Comparison of ENCODE assay signal across 8 mouse cellular contexts in the genomic region with DNA sequence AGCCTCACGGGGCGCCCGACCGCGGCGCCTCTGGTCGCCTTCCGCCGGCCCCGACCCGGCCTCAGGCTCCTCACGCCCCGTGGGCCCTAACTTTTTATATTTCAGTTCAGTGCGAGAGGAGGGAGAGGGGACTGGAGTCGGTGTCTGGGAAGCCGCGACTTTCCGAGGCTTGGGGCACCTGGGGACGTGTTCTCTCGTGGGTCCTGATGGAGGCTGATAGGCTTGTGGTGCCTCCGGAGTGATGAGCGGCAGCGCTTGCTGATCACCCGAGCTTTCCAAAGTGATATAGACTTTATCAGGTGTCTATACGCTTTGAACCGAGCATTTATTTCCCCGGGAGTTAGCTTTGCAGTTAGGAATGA. TPM values are rescaled to one million over a fixed set of nuclear protein-coding genes. Genes with fewer than 3 reads are reported as not detected.
A peak's percentile ranks its signal among the peaks of the same experiment; 100 is the strongest.
DNase-seq lines count a peak whose midpoint lies in the region; ATAC-seq and TF ChIP-seq lines count a peak whose summit lies in the region.

No protein-coding gene starts in this region.

- no peaks in the 10 kb centered on the region for H3K27me3 ChIP-seq in heart, postnatal 0 days (ENCODE audit: control insufficient read depth, insufficient read depth, low read length)
- no peaks in the 10 kb centered on the region for H3K27me3 ChIP-seq in MEL (ENCODE audit: control insufficient read depth in 1 of 2, insufficient read depth in 2 of 2, low read length in 2 of 2)
- no peaks in the 10 kb centered on the region for H3K27me3 ChIP-seq in hindbrain, embryonic 10.5 days (ENCODE audit: insufficient read depth, poor library complexity, severe bottlenecking)

- TF ChIP-seq CTCF in heart, postnatal 0 days (IDR thresholded peaks at IDR 0.05; ENCODE audit: low read depth): no peak
- TF ChIP-seq CTCF in MEL (IDR thresholded peaks at IDR 0.05 in 2 of 3, conservative IDR thresholded peaks at IDR 0.05 in 1 of 3; ENCODE audit: control insufficient read depth in 1 of 3, insufficient read depth in 1 of 3, low read depth in 2 of 3, low read length in 3 of 3, poor library complexity in 1 of 3, severe bottlenecking in 1 of 3): no peak

- under 1% methylated on average over 27 of the region's 27 CpGs for WGBS in heart, postnatal 0 days
- WGBS in hindbrain, embryonic 10.5 days: under 1% methylated on average over 27 of the region's 27 CpGs

- ATAC-seq in heart, postnatal 0 days (ENCODE audit: insufficient read depth, low read depth): no peak
- peak; percentile 17 for ATAC-seq in megakaryocyte, adult 5-6 weeks (ENCODE audit: poor library complexity, severe bottlenecking)

- H3K4me1 ChIP-seq in heart, postnatal 0 days (ENCODE audit: control insufficient read depth, insufficient read depth): peaks cover 6% of the 10 kb centered on the region
- peaks cover 21 to 22% of the 10 kb centered on the region in 2 experiments for H3K4me1 ChIP-seq in MEL (ENCODE audit: control insufficient read depth in 1 of 2, insufficient read depth in 2 of 2, low read length in 2 of 2)
- peaks cover 32% of the 10 kb centered on the region for H3K4me1 ChIP-seq in hindbrain, embryonic 10.5 days (replicated peaks)

- peaks cover 13% of the 10 kb centered on the region for H3K79me2 ChIP-seq in MEL (ENCODE audit: control insufficient read depth, insufficient read depth, low read length, poor library complexity)

- DNase-seq in heart, postnatal 0 days (ENCODE audit: low spot score): no peak
- DNase-seq in heart, postnatal 10 days: no peak
- peak; percentile 55 for DNase-seq in MEL (ENCODE audit: low read depth, low spot score)
- DNase-seq in hindbrain, embryonic 10.5 days (ENCODE audit: low spot score): no peak
- DNase-seq in ovary, adult 18-20 months (ENCODE audit: low spot score): no peak
- DNase-seq in adrenal gland, adult (ENCODE audit: inconsistent age in 2 of 2, low spot score in 1 of 2): no peak
- DNase-seq in frontal cortex, postnatal 10 days (ENCODE audit: low spot score in 2 of 2): no peak

- no peak for TF ChIP-seq RAD21 in MEL (IDR thresholded peaks at IDR 0.05; ENCODE audit: low read depth, low read length)

- TF ChIP-seq POLR2A in MEL (IDR thresholded peaks at IDR 0.05; ENCODE audit: control insufficient read depth in 1 of 2, insufficient read depth in 1 of 2, low read depth in 1 of 2, low read length in 2 of 2, poor library complexity in 1 of 2): peak; percentile 2 to 44; a peak in 1 of 4 replicates

- peak overlapping the region; percentile 89 for H3K27ac ChIP-seq in heart, postnatal 0 days (ENCODE audit: low read depth)
- H3K27ac ChIP-seq in MEL (ENCODE audit: control insufficient read depth, low read depth, low read length): peak overlapping the region; percentile 56
- peak overlapping the region; percentile 97 for H3K27ac ChIP-seq in hindbrain, embryonic 10.5 days

- intact Hi-C loops in heart, postnatal 10 days (cut with DNase I): no loop called here

- peak overlapping the region; percentile 96 for H3K4me3 ChIP-seq in heart, postnatal 0 days (ENCODE audit: low read depth, low read length)
- H3K4me3 ChIP-seq in MEL (ENCODE audit: control insufficient read depth in 1 of 2, insufficient read depth in 1 of 2, low read depth in 2 of 2, low read length in 2 of 2): peak overlapping the region; percentile 88 to 92
- peak overlapping the region; percentile 95 for H3K4me3 ChIP-seq in hindbrain, embryonic 10.5 days

- peak overlapping the region; percentile 80 for H3K4me2 ChIP-seq in heart, postnatal 0 days (ENCODE audit: low read depth, low read length)

- TF ChIP-seq EP300 in heart, postnatal 0 days (IDR thresholded peaks at IDR 0.05; ENCODE audit: low read depth): no peak
- no peak for TF ChIP-seq EP300 in MEL (IDR thresholded peaks at IDR 0.05; ENCODE audit: low read depth in 1 of 2, low read length in 2 of 2)

- H3K9me3 ChIP-seq in heart, postnatal 0 days (replicated peaks; ENCODE audit: control insufficient read depth, low read length): 0 out of 2 replicates have a peak, but pooled peaks cover 3% of the 10 kb centered on the region
- H3K9me3 ChIP-seq in MEL (replicated peaks; ENCODE audit: insufficient read depth, low read length): no peaks in the 10 kb centered on the region
- no peaks in the 10 kb centered on the region for H3K9me3 ChIP-seq in hindbrain, embryonic 10.5 days

- H3K36me3 ChIP-seq in heart, postnatal 0 days (replicated peaks; ENCODE audit: control insufficient read depth, insufficient read depth, low read length): no peaks in the 10 kb centered on the region
- H3K36me3 ChIP-seq in MEL (ENCODE audit: control insufficient read depth in 1 of 2, insufficient read depth in 2 of 2, low read length in 2 of 2): peaks cover 0 to 22% of the 10 kb centered on the region in 2 experiments; a peak in 2 of 4 replicates
- no peaks in the 10 kb centered on the region for H3K36me3 ChIP-seq in hindbrain, embryonic 10.5 days

- H3K9ac ChIP-seq in heart, postnatal 0 days (replicated peaks; ENCODE audit: low read depth, low read length): peak overlapping the region; percentile 79
- peak overlapping the region; percentile 98 for H3K9ac ChIP-seq in MEL (ENCODE audit: control insufficient read depth, low read depth, low read length, poor library complexity, severe bottlenecking)

TF ChIP-seq in MEL, 35 proteins besides CTCF, POLR2A, EP300 and RAD21:
- TF ChIP-seq ZNF384 (IDR thresholded peaks at IDR 0.05; ENCODE audit: low read depth, low read length): no peak
- no peak for TF ChIP-seq MEF2A (IDR thresholded peaks at IDR 0.05; ENCODE audit: extremely low read depth, insufficient replicate concordance, low read depth, low read length, poor library complexity, severe bottlenecking)

RNA-seq across cellular contexts. Expression of gene Dis3l2, which starts 0.3 kb away (rescaled TPM):
- 11.2 and 15.7 TPM in 2 replicates for total RNA-seq in heart, postnatal 0 days (2014; rRNA removed; ENCODE audit: low replicate concordance)
- 12.1 TPM in 2 replicates for polyA plus RNA-seq in heart, postnatal 0 days (2015; fragmentation: Nextera tagmentation; extraction: Ambion mirVana)
- total RNA-seq in heart, postnatal 10 days (2021): 10 to 100 TPM; 16.0 TPM
- 17.3 and 17.9 TPM in 2 replicates for total RNA-seq in MEL (2012; rRNA removed)
- 10 to 100 TPM in 1 of 2 experiments, not detected in 1; 16.9 TPM for polyA plus RNA-seq in MEL (2012; ENCODE audit: insufficient read depth in 1 of 2, insufficient read length in 2 of 2, low read depth in 1 of 2, low replicate concordance in 2 of 2, missing spikeins in 1 of 2)
- polyA plus RNA-seq in hindbrain, embryonic 10.5 days (2016; fragmentation: Nextera tagmentation; extraction: Ambion mirVana): 33.0 and 35.7 TPM in 2 replicates
- 6.7 and 9.8 TPM in 2 replicates for total RNA-seq in megakaryocyte, adult 5-6 weeks (2015)
- total RNA-seq in megakaryocyte, adult 5-6 weeks (2017): 13.8 TPM in 2 replicates

RNA-seq across cellular contexts. Expression of gene Nppc, which starts 33.6 kb away (rescaled TPM):
- total RNA-seq in heart, postnatal 0 days (2014; rRNA removed; ENCODE audit: low replicate concordance): not detected in 2 replicates
- 0.74 and 1.5 TPM in 2 replicates for polyA plus RNA-seq in heart, postnatal 0 days (2015; fragmentation: Nextera tagmentation; extraction: Ambion mirVana)
- total RNA-seq in heart, postnatal 10 days (2021): under 1 TPM; 0.42 to 0.93 TPM
- not detected in 2 replicates for total RNA-seq in MEL (2012; rRNA removed)
- not detected for polyA plus RNA-seq in MEL (2012; ENCODE audit: insufficient read depth in 1 of 2, insufficient read length in 2 of 2, low read depth in 1 of 2, low replicate concordance in 2 of 2, missing spikeins in 1 of 2)
- 12.9 and 19.8 TPM in 2 replicates for polyA plus RNA-seq in hindbrain, embryonic 10.5 days (2016; fragmentation: Nextera tagmentation; extraction: Ambion mirVana)
- total RNA-seq in megakaryocyte, adult 5-6 weeks (2015): not detected in 2 replicates
- not detected in 2 replicates for total RNA-seq in megakaryocyte, adult 5-6 weeks (2017)
